Mouse (Mus musculus): ENCODE results near the gene Smarcb1. TPM values are rescaled to one million over a fixed set of nuclear protein-coding genes. Genes with fewer than 3 reads are reported as not detected.
"Not testable (repeated sequence)": the region's sequence is repeated elsewhere in the genome, so short reads cannot be mapped to it uniquely, and the experiment has no call there.

Gene Smarcb1
- total RNA-seq, 2 experiments from 2014 or later = 14.2 to 16.6 TPM

DNA sequence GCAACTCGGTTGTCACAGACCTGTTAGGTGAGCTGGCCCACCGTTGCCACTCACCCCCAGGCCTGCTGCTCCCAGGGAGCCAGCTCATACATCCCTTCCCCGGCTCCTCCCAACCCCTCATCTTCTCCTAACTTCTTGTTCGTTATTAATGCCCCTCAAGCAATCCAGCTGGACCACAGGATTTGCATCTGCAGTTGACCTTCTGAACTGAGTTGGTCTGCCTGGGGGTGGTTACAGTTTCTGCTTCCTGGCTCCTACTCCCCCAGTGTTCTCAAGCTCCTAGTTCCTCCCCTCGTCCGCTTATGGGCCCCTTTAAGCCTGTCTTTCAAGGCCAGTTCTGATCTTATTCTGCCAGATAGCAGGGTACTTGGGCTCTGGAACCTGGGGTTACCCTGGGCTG lies 26.8 kb downstream of the Smarcb1 start:
- no peak for DNase-seq (ENCODE audit: low spot score)

- peak; percentile 86 for DNase-seq (ENCODE audit: low spot score)
Measured at GRCm38 (mm10) chr10:75893089-75893750, 28.2 kb downstream of the Smarcb1 start, which contains the start of gene Derl3. Derl3 (plus strand) TSS chr10:75893413.

GRCm38 (mm10) chr10:75889406-75890153 lies 31.8 kb downstream of the Smarcb1 start:
- DNase-seq (ENCODE audit: low spot score) = no peak

GRCm38 (mm10) chr10:75887504-75887903 lies 33.9 kb downstream of the Smarcb1 start:
- DNase-seq (ENCODE audit: low spot score) = not testable (repeated sequence)

- DNase-seq (ENCODE audit: low spot score) = no peak
Measured at GRCm38 (mm10) chr10:75884742-75885141, 36.7 kb downstream of the Smarcb1 start.

DNA sequence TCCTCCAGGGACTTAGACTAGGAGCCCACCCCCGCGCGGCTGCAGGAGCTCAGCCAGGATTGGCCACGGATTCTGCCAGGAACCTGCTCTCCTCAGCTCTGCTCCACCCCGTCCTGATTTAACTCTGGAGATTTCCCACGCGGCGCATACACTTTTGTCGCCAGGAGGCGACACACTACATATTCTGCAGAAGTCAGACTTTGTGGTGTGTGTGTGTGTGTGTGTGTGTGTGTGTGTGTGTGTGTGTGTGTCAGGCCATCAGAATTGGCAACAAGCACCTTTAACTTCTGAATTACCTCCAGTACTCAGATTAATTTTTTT lies 38.2 kb downstream of the Smarcb1 start:
- DNase-seq (ENCODE audit: low spot score) = peak; percentile 69

DNA sequence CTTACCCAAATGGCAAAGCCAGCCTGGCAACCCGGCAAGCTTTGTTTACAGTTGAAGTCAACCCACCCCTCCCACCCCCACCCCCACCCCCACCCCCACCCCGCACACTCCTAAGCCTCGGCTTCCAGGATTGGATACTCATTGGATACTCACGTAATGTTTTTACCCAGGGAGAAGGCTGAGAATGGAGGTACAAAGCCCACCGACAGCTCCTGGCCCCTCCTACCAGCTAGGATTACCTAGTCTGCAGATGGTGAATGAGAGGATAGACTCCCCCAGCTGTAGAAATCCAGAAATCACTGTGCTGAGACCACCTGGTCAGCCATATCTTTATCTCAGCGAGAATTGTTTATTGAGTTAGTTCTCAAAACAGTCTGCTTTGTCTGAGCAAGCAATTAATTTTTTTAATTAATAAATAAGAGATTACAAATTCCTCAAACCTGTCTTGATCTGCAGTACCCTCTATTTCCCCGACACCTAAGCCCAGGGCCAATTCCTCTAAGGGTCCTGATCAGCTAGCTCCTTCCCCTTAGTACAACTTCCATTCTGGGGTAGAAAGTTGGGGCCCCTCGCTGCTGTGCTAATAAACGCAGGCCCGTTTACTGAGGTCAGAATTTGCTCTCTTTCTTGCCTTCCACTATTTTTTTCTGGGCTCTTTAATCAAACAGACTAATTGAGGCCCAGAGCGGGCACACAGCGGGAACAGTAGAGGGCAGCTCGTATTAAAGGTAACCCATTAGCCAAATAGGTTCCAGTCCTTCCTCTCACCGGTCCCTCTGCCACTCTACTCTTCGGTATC lies 38.8 kb downstream of the Smarcb1 start:
- DNase-seq (ENCODE audit: low spot score) = no peak

GRCm38 (mm10) chr10:75881578-75882432 lies 39.6 kb downstream of the Smarcb1 start:
- no peak for DNase-seq (ENCODE audit: low spot score)

GRCm38 (mm10) chr10:75880771-75881577 lies 40.4 kb downstream of the Smarcb1 start:
- no peak for DNase-seq (ENCODE audit: low spot score)

GRCm38 (mm10) chr10:75880351-75880750 lies 41.1 kb downstream of the Smarcb1 start:
- no peak for DNase-seq (ENCODE audit: low spot score)

DNA sequence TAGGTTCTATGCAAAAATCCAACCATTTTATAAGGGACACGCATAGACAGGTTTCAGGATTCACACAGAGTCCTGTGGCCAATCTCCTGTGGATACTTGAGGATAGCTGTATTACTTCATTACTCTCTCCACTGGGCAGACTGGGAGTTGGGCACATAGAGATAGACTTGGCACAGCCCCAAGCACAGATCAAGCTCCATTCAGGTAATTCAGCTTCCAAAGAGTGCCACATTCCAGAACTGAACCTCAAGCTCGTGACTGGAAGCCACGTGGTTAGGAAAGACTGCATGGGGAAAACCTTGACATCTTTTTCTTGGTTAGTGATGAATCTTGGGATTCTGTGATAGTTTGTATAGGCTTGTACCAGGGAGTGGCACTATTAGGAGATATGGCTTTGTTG lies 42.6 kb downstream of the Smarcb1 start:
- DNase-seq (ENCODE audit: low spot score) = no peak

DNA sequence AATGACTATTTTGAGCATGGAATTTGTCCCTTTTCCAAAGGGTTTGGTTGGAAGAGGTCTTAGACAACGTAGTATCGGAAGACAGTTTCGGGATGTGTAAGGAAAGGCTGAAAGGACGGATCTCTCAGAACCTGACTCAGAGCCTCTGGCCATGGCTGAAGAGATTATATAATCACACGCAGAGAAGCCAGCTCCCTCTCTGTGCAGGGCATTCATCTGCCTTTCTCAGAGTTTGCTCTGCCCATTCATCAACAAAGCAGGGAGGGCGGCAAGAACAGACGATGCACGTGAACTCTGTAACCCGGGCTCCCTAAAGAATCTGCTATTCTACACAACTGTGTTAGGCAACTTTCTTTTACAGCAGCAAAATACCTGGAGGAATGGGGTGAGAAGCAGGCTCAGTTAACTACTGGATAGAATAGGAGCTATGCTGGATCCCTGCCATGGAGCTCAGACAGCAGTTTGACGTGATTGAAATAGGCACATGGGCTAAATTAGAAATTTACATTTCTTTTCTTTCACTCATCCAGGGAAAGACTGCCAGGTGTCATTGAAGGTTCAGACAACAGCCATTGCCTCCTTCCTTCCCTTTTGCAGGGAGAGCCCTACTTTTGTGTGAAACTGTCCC lies 47.8 kb downstream of the Smarcb1 start:
- no peak for DNase-seq (ENCODE audit: low spot score)

- DNase-seq (ENCODE audit: low spot score) = peak; percentile 73
Measured at GRCm38 (mm10) chr10:75872915-75873542, 48.4 kb downstream of the Smarcb1 start.

DNA sequence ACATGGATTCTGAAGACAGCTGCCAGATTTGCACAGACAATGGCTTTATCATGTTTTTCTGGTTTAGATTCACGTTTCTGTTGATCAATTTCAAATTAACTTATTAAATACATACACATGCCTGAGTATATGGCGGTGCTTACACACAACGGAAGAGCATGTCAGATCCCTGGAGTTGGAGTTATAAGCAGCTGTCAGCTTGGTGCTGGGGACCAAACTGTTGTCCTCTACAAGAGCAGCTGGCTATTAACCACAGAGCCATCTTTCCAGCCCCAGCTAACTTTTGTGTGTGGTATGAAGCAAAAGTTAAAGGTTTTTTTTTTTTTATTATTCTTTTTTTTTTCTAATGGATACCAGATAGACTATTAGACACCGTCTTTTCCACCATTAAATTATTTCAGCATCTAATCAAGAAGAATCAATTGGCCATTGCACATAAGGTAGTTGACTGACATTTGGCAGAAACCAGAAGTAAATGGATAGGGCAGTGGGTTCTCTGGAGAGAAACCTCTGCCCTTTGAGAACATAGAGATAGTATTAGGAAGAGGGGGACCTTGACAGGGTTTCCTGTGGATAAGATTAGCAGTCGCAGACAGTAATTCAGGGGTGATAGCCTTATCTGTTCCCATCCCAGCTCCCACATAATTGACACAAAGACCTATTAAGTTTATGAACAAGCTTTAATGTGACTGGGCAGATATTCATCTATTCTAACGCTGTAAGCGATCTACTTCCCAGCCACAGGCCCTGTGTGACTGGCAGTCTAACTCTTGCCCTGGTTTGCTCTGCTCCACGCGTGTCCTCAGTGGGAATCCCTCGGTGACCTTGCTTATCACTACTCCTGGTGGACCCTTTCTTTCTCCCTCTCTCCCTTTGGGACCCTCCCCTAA lies 49.1 kb downstream of the Smarcb1 start:
- DNase-seq (ENCODE audit: low spot score) = no peak

GRCm38 (mm10) chr10:75861587-75861986 lies 59.8 kb downstream of the Smarcb1 start:
- no peak for DNase-seq (ENCODE audit: low spot score)

DNA sequence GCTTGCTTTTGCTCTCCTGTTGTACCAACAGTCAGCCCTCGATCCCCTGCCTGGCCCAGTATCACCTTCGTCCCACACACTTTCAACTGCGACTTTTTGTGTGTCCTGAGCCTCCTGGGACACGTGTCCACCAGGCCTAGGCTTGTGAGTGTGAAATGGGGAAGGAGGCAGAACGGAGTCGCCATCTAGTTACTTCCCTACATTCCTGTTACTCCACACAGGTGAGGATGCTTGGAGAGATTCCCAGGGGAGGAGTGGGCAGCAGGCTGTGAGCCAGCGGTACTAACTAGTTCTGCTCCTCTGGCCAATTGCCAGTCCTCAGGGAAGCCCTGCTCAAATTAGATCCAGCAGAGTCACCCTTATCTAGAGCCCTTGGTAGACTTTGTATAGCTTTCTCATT lies 60.7 kb downstream of the Smarcb1 start:
- no peak for DNase-seq (ENCODE audit: low spot score)

- DNase-seq (ENCODE audit: low spot score) = peak; percentile 84
Measured at GRCm38 (mm10) chr10:75859786-75860470, 61.5 kb downstream of the Smarcb1 start, which contains the start of gene Mif. Mif (minus strand) TSS chr10:75860240.

All from gastrocnemius, adult 18-20 months (tissue).